Mouse (Mus musculus): ENCODE data around the gene Cmss1. TPM values are rescaled to one million over a fixed set of nuclear protein-coding genes. Genes with fewer than 3 reads are reported as not detected.

Cmss1 gene
- polyA plus RNA-seq, 1 experiment from 2014 or later: 50.4 TPM

GRCm38 (mm10) chr16:57549061-57550037 is 57.3 kb downstream of the Cmss1 start:
- Histone ChIP-seq H3K9ac (ENCODE audit: low read depth, low read length) (peak overlapping the region; percentile 94), H3K27me3 (ENCODE audit: insufficient read depth, low read length) (no peaks in the 10 kb centered on the region), H3K4me1 (replicated peaks; ENCODE audit: insufficient read depth, low read length) (no peaks in the 10 kb centered on the region; the same call in none of the 2 replicates), H3K4me3 (replicated peaks; ENCODE audit: low read depth, low read length) (peak overlapping the region; percentile 78), H3K27ac (peak overlapping the region; percentile 80; the same call in 1 of the 2 replicates), H3K36me3 (ENCODE audit: insufficient read depth, low read length) (no peaks in the 10 kb centered on the region), H3K4me2 (ENCODE audit: low read length) (peak overlapping the region; percentile 85), H3K9me3 (replicated peaks; ENCODE audit: low read length) (no peaks in the 10 kb centered on the region)
- 2% methylated on average over 62 of the region's 64 CpGs for WGBS
- ATAC-seq (replicated peaks; ENCODE audit: low FRiP score, low read depth) (peak; percentile 95), DNase-seq (ENCODE audit: low spot score) (peak; percentile 84)
- TF ChIP-seq CTCF (IDR thresholded peaks at IDR 0.05; ENCODE audit: low read depth): no peak

GRCm38 (mm10) chr16:57548608-57549007 is 58.1 kb downstream of the Cmss1 start:
- 54% methylated on average over 2 of the region's 2 CpGs for WGBS
- Histone ChIP-seq H3K4me3 (replicated peaks; ENCODE audit: low read depth, low read length) (peak overlapping the region; percentile 78), H3K4me2 (ENCODE audit: low read length) (peak overlapping the region; percentile 85), H3K27me3 (ENCODE audit: insufficient read depth, low read length) (no peaks in the 10 kb centered on the region), H3K27ac (no peak overlapping the region), H3K9me3 (replicated peaks; ENCODE audit: low read length) (no peaks in the 10 kb centered on the region), H3K36me3 (ENCODE audit: insufficient read depth, low read length) (no peaks in the 10 kb centered on the region), H3K4me1 (replicated peaks; ENCODE audit: insufficient read depth, low read length) (no peaks in the 10 kb centered on the region; the same call in none of the 2 replicates), H3K9ac (ENCODE audit: low read depth, low read length) (peak overlapping the region; percentile 94)
- ATAC-seq (replicated peaks; ENCODE audit: low FRiP score, low read depth) (no peak), DNase-seq (ENCODE audit: low spot score) (no peak)
- TF ChIP-seq CTCF (IDR thresholded peaks at IDR 0.05; ENCODE audit: low read depth): no peak

- H3K4me3 ChIP-seq (replicated peaks; ENCODE audit: low read depth, low read length): no peak overlapping the region
- H3K9ac ChIP-seq (ENCODE audit: low read depth, low read length): no peak overlapping the region
- ATAC-seq (replicated peaks; ENCODE audit: low FRiP score, low read depth) (no peak), DNase-seq (ENCODE audit: low spot score) (no peak)
- no peaks in the 10 kb centered on the region for H3K4me1 ChIP-seq (replicated peaks; ENCODE audit: insufficient read depth, low read length)
- 70% methylated on average over 1 of the region's 1 CpGs for WGBS
- H3K27me3 ChIP-seq (ENCODE audit: insufficient read depth, low read length): no peaks in the 10 kb centered on the region
- no peaks in the 10 kb centered on the region for H3K36me3 ChIP-seq (ENCODE audit: insufficient read depth, low read length)
- no peak for TF ChIP-seq CTCF (IDR thresholded peaks at IDR 0.05; ENCODE audit: low read depth)
- no peak overlapping the region for H3K27ac ChIP-seq
- H3K9me3 ChIP-seq (replicated peaks; ENCODE audit: low read length): no peaks in the 10 kb centered on the region
- H3K4me2 ChIP-seq (ENCODE audit: low read length): no peak overlapping the region
These were observed 60.3 kb downstream of the Cmss1 start for GRCm38 (mm10) chr16:57546355-57546754.

GRCm38 (mm10) chr16:57544441-57544840 is 62.2 kb downstream of the Cmss1 start:
- Histone ChIP-seq H3K27ac (no peak overlapping the region), H3K4me2 (ENCODE audit: low read length) (no peak overlapping the region), H3K27me3 (ENCODE audit: insufficient read depth, low read length) (no peaks in the 10 kb centered on the region), H3K9me3 (replicated peaks; ENCODE audit: low read length) (no peaks in the 10 kb centered on the region), H3K9ac (ENCODE audit: low read depth, low read length) (no peak overlapping the region), H3K4me3 (replicated peaks; ENCODE audit: low read depth, low read length) (no peak overlapping the region), H3K36me3 (ENCODE audit: insufficient read depth, low read length) (no peaks in the 10 kb centered on the region), H3K4me1 (replicated peaks; ENCODE audit: insufficient read depth, low read length) (no peaks in the 10 kb centered on the region)
- TF ChIP-seq CTCF (IDR thresholded peaks at IDR 0.05; ENCODE audit: low read depth): no peak
- no peak for ATAC-seq (replicated peaks; ENCODE audit: low FRiP score, low read depth)
- DNase-seq (ENCODE audit: low spot score): no peak
- 70% methylated on average over 8 of the region's 8 CpGs for WGBS

- ATAC-seq (replicated peaks; ENCODE audit: low FRiP score, low read depth) (no peak), DNase-seq (ENCODE audit: low spot score) (no peak)
- H3K9ac ChIP-seq (ENCODE audit: low read depth, low read length): no peak overlapping the region
- WGBS: 95% methylated on average over 3 of the region's 3 CpGs
- H3K4me2 ChIP-seq (ENCODE audit: low read length): no peak overlapping the region
- no peaks in the 10 kb centered on the region for H3K27me3 ChIP-seq (ENCODE audit: insufficient read depth, low read length)
- H3K4me1 ChIP-seq (replicated peaks; ENCODE audit: insufficient read depth, low read length): no peaks in the 10 kb centered on the region
- no peaks in the 10 kb centered on the region for H3K36me3 ChIP-seq (ENCODE audit: insufficient read depth, low read length)
- no peak for TF ChIP-seq CTCF (IDR thresholded peaks at IDR 0.05; ENCODE audit: low read depth)
- no peak overlapping the region for H3K4me3 ChIP-seq (replicated peaks; ENCODE audit: low read depth, low read length)
- H3K27ac ChIP-seq: no peak overlapping the region
- H3K9me3 ChIP-seq (replicated peaks; ENCODE audit: low read length): no peaks in the 10 kb centered on the region
These were observed 63.4 kb downstream of the Cmss1 start for GRCm38 (mm10) chr16:57543243-57543642.

- Histone ChIP-seq H3K27ac (no peak overlapping the region), H3K4me2 (ENCODE audit: low read length) (no peak overlapping the region), H3K4me1 (replicated peaks; ENCODE audit: insufficient read depth, low read length) (no peaks in the 10 kb centered on the region), H3K27me3 (ENCODE audit: insufficient read depth, low read length) (no peaks in the 10 kb centered on the region), H3K9ac (ENCODE audit: low read depth, low read length) (no peak overlapping the region), H3K4me3 (replicated peaks; ENCODE audit: low read depth, low read length) (no peak overlapping the region), H3K36me3 (ENCODE audit: insufficient read depth, low read length) (no peaks in the 10 kb centered on the region), H3K9me3 (replicated peaks; ENCODE audit: low read length) (no peaks in the 10 kb centered on the region)
- 88% methylated on average over 7 of the region's 7 CpGs for WGBS
- TF ChIP-seq CTCF (IDR thresholded peaks at IDR 0.05; ENCODE audit: low read depth): no peak
- no peak for DNase-seq (ENCODE audit: low spot score)
- no peak for ATAC-seq (replicated peaks; ENCODE audit: low FRiP score, low read depth)
These were observed 70.2 kb downstream of the Cmss1 start for GRCm38 (mm10) chr16:57536511-57536910.

All from kidney, postnatal 0 days (tissue).